Mouse (Mus musculus): ENCODE results near the gene Mgat5b. TPM values are rescaled to one million over a fixed set of nuclear protein-coding genes. Genes with fewer than 3 reads are reported as not detected.
"Not testable (repeated sequence)": the region's sequence is repeated elsewhere in the genome, so short reads cannot be mapped to it uniquely, and the experiment has no call there.

Gene Mgat5b
- polyA plus RNA-seq, 1 experiment from 2014 or later, result 0.67 TPM

DNA sequence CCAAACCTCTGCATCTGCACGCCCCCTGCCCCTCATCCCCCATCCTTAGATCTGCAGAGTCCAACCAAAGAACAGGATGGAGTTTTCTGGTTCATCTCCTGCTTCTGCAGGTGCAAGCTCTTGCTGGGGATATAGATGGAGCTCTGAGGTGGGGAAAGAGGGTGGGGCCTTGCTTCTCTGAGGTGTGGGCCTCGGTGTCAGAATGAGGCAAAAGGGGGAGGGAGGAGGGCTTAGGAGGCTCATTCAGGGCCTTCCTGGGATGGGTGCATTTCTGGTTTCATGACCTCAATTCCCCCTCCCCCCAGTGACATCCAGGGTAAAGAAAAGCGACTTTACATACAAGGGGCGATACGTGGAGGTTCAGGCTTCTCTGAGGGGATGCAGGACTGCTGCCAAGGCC, 31.5 kb upstream of the Mgat5b start:
- H3K4me1 ChIP-seq, result peaks cover 8% of the 10 kb centered on the region
- no peak overlapping the region for H3K4me2 ChIP-seq
- no peak overlapping the region for H3K9ac ChIP-seq
- no peak overlapping the region for H3K4me3 ChIP-seq
- H3K27ac ChIP-seq (replicated peaks), result no peak overlapping the region
- no peaks in the 10 kb centered on the region for H3K9me3 ChIP-seq
- H3K36me3 ChIP-seq, result no peaks in the 10 kb centered on the region
- 60% methylated on average over 5 of the region's 5 CpGs for WGBS
- peaks cover 59% of the 10 kb centered on the region for H3K27me3 ChIP-seq (replicated peaks)
- ATAC-seq (ENCODE audit: extremely low read depth, insufficient number of reproducible peaks, low FRiP score, low TSS enrichment), result no peak

- WGBS, result 67% methylated on average over 19 of the region's 19 CpGs
- Histone ChIP-seq H3K27me3 (replicated peaks) (peaks cover 27% of the 10 kb centered on the region), H3K4me2 (no peak overlapping the region), H3K9ac (no peak overlapping the region), H3K36me3 (no peaks in the 10 kb centered on the region), H3K27ac (replicated peaks) (no peak overlapping the region), H3K9me3 (no peaks in the 10 kb centered on the region), H3K4me3 (no peak overlapping the region), H3K4me1 (no peaks in the 10 kb centered on the region)
- ATAC-seq (ENCODE audit: extremely low read depth, insufficient number of reproducible peaks, low FRiP score, low TSS enrichment), result no peak
Observed at GRCm38 (mm10) chr11:116893532-116894442, 24.9 kb upstream of the Mgat5b start.

GRCm38 (mm10) chr11:116895402-116895801, 23.3 kb upstream of the Mgat5b start:
- peaks cover 18% of the 10 kb centered on the region for H3K27me3 ChIP-seq (replicated peaks)
- no peak overlapping the region for H3K9ac ChIP-seq
- H3K9me3 ChIP-seq, result no peaks in the 10 kb centered on the region
- no peak overlapping the region for H3K4me3 ChIP-seq
- no peak for ATAC-seq (ENCODE audit: extremely low read depth, insufficient number of reproducible peaks, low FRiP score, low TSS enrichment)
- H3K4me2 ChIP-seq, result no peak overlapping the region
- no peaks in the 10 kb centered on the region for H3K36me3 ChIP-seq
- H3K27ac ChIP-seq (replicated peaks), result no peak overlapping the region
- no peaks in the 10 kb centered on the region for H3K4me1 ChIP-seq
- WGBS, result 77% methylated on average over 3 of the region's 3 CpGs

- Histone ChIP-seq H3K9me3 (no peaks in the 10 kb centered on the region), H3K4me1 (no peaks in the 10 kb centered on the region), H3K36me3 (no peaks in the 10 kb centered on the region), H3K27ac (replicated peaks) (no peak overlapping the region), H3K4me2 (no peak overlapping the region), H3K9ac (no peak overlapping the region), H3K27me3 (replicated peaks) (peaks cover 20% of the 10 kb centered on the region), H3K4me3 (no peak overlapping the region)
- WGBS, result 86% methylated on average over 12 of the region's 12 CpGs
- no peak for ATAC-seq (ENCODE audit: extremely low read depth, insufficient number of reproducible peaks, low FRiP score, low TSS enrichment)
Observed at GRCm38 (mm10) chr11:116899247-116899646, 19.4 kb upstream of the Mgat5b start.

GRCm38 (mm10) chr11:116902588-116902987, 16.1 kb upstream of the Mgat5b start:
- H3K9ac ChIP-seq; H3K9me3 ChIP-seq; H3K36me3 ChIP-seq; H3K4me2 ChIP-seq; H3K27ac ChIP-seq (replicated peaks); H3K4me3 ChIP-seq; ATAC-seq (ENCODE audit: extremely low read depth, insufficient number of reproducible peaks, low FRiP score, low TSS enrichment); H3K4me1 ChIP-seq: not testable (repeated sequence)
- peaks cover 45% of the 10 kb centered on the region for H3K27me3 ChIP-seq (replicated peaks)
- WGBS, result 83% methylated on average over 10 of the region's 10 CpGs

DNA sequence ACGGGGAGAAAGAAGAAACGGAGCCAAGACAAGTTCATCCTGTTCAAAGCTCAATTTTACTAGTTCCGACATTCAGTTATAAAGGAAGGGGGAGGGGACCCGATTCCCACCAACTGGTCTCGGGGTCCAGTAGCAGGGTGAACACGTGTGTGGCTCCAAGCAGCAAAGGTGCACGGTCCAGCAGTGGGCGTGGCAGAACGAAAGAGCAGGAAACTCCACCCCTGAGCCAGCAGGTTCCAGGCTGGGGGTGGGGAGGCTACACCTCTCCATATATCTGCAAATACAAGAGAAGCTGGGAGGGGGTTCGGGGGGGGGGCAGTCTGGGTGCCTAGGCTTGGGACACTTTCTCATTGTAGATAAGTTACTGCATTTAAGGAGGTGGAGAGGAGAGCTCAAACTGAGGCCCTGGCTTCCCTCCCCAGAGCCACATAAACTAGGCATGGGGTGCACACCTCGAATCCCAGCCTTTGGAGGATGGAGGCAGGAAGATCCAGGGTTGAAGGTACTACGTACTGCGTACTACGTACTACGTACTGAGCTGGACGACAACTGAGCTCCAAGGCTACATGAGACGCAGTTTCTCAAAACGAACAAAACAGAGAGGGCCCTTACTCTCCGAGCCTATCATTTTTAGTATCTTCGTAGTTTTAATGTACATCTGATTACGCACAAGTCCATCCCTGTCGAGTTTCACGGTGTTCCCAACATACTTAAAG, 12.8 kb upstream of the Mgat5b start:
- no peak overlapping the region for H3K27ac ChIP-seq (replicated peaks)
- peak overlapping the region; percentile 41 for H3K4me3 ChIP-seq
- H3K9me3 ChIP-seq, result no peaks in the 10 kb centered on the region
- peaks cover 43% of the 10 kb centered on the region for H3K27me3 ChIP-seq (replicated peaks)
- H3K9ac ChIP-seq, result 0 out of 2 replicates have a peak overlapping the region, but pooled peaks have one; percentile 47
- 4% methylated on average over 23 of the region's 23 CpGs for WGBS
- no peaks in the 10 kb centered on the region for H3K36me3 ChIP-seq
- ATAC-seq (ENCODE audit: extremely low read depth, insufficient number of reproducible peaks, low FRiP score, low TSS enrichment), result no peak
- peaks cover 6% of the 10 kb centered on the region for H3K4me1 ChIP-seq
- peak overlapping the region; percentile 68 for H3K4me2 ChIP-seq

DNA sequence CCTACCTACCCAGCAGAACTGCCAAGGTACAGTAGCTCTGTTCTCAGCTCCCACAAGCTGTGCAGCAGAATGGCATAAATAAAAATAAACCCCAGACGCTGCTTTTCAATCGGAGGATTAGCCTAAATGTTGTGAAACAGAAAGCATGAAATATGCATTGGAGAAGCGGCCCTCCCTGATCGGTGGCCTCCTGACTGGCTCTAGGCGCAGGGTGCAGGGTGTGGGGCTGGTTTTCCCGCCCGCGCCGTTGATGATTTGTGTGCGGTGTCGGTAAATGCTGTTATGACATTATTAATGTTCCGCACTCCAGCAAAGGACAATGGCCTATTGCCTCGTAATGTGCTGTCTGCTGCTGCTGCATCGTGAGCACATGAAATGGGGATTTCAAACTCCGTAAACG, 5.1 kb upstream of the Mgat5b start:
- no peak overlapping the region for H3K4me3 ChIP-seq
- 70% methylated on average over 16 of the region's 16 CpGs for WGBS
- ATAC-seq (ENCODE audit: extremely low read depth, insufficient number of reproducible peaks, low FRiP score, low TSS enrichment), result no peak

GRCm38 (mm10) chr11:116914267-116914885, 4.3 kb upstream of the Mgat5b start:
- Histone ChIP-seq H3K27ac (replicated peaks) (no peak overlapping the region), H3K4me2 (no peak overlapping the region), H3K4me3 (no peak overlapping the region), H3K9ac (no peak overlapping the region), H3K4me1 (peaks cover 7% of the 10 kb centered on the region), H3K27me3 (replicated peaks) (peaks cover 62% of the 10 kb centered on the region), H3K9me3 (no peaks in the 10 kb centered on the region), H3K36me3 (no peaks in the 10 kb centered on the region)
- WGBS, result 60% methylated on average over 5 of the region's 5 CpGs
- ATAC-seq (ENCODE audit: extremely low read depth, insufficient number of reproducible peaks, low FRiP score, low TSS enrichment), result no peak

More for the DNA sequence above, 5.1 kb upstream of the Mgat5b start:
- Histone ChIP-seq H3K4me2 (no peak overlapping the region), H3K27me3 (replicated peaks) (peaks cover 54% of the 10 kb centered on the region), H3K9me3 (no peaks in the 10 kb centered on the region), H3K27ac (replicated peaks) (no peak overlapping the region), H3K9ac (no peak overlapping the region), H3K4me1 (no peaks in the 10 kb centered on the region), H3K36me3 (no peaks in the 10 kb centered on the region)

GRCm38 (mm10) chr11:116915241-116915640, 3.4 kb upstream of the Mgat5b start:
- H3K27me3 ChIP-seq (replicated peaks), result peaks cover 71% of the 10 kb centered on the region

DNA sequence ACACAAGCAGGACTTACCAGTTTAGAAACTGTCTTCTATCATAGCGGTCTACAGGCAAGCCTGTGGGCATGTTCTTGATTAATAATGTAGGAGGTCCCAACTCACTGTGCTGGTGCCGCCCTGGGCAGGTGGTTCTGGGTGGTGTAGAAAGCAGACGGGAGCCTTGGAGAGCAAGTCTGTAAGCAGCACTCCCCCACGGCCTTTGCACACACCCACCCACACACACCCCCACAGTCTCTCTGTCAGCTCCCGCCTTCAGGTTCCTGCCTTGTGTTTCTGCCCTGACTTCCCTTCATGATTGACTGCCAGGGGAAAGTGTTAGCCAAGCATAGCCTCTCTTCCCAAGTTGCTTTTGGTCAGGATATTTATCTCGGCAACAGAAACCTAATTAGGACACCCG, 1.3 kb upstream of the Mgat5b start:
- no peak for ATAC-seq (ENCODE audit: extremely low read depth, insufficient number of reproducible peaks, low FRiP score, low TSS enrichment)
- WGBS, result 46% methylated on average over 7 of the region's 7 CpGs
- H3K27ac ChIP-seq (replicated peaks), result no peak overlapping the region

More at GRCm38 (mm10) chr11:116915241-116915640, 3.4 kb upstream of the Mgat5b start:
- Histone ChIP-seq H3K9ac (no peak overlapping the region), H3K4me2 (no peak overlapping the region), H3K36me3 (no peaks in the 10 kb centered on the region), H3K4me1 (peaks cover 8% of the 10 kb centered on the region), H3K9me3 (no peaks in the 10 kb centered on the region), H3K4me3 (no peak overlapping the region), H3K27ac (replicated peaks) (no peak overlapping the region)
- no peak for ATAC-seq (ENCODE audit: extremely low read depth, insufficient number of reproducible peaks, low FRiP score, low TSS enrichment)
- WGBS, result 78% methylated on average over 3 of the region's 3 CpGs

More for the DNA sequence above, 1.3 kb upstream of the Mgat5b start:
- no peak overlapping the region for H3K9ac ChIP-seq
- H3K27me3 ChIP-seq (replicated peaks), result peaks cover 87% of the 10 kb centered on the region
- no peaks in the 10 kb centered on the region for H3K36me3 ChIP-seq
- no peaks in the 10 kb centered on the region for H3K9me3 ChIP-seq
- no peak overlapping the region for H3K4me2 ChIP-seq
- H3K4me3 ChIP-seq, result no peak overlapping the region
- peaks cover 19% of the 10 kb centered on the region for H3K4me1 ChIP-seq
